Mouse (Mus musculus) kidney, postnatal 0 days (tissue): ENCODE data around the gene Sp2. TPM values are rescaled to one million over a fixed set of nuclear protein-coding genes. Genes with fewer than 3 reads are reported as not detected.
A peak's percentile ranks its signal among the peaks of the same experiment; 100 is the strongest.

ENCODE experiments used
- ATAC-seq: fragments of 200-750 bp; cut with Nextera tagmentation; replicated peaks from 2 replicates; pipeline ENCODE4 v1.8.0; 2017; ENCODE audit warnings: low read depth, moderate number of reproducible peaks, moderate TSS enrichment, moderate library complexity; ENCODE audit not compliant: low FRiP score
- DNase-seq: peaks from one replicate; pipeline ENCODE4 v3.0.0-alpha.2; 2016; ENCODE audit warnings: low spot score
- H3K27ac ChIP-seq: fragments of 300-500 bp; sonication (generic); 2 replicates; pipeline ENCODE4 v1.5.1; 2014; ENCODE audit warnings: mild to moderate bottlenecking
- H3K27me3 ChIP-seq: fragments of 300-500 bp; sonication (generic); 2 replicates; pipeline ENCODE4 v1.6.1; 2014; ENCODE audit warnings: low read length, mixed read lengths; ENCODE audit not compliant: insufficient read depth
- H3K36me3 ChIP-seq: fragments of 300-500 bp; sonication (generic); 2 replicates; pipeline ENCODE4 v1.6.1; 2014; ENCODE audit warnings: low read length, mixed read lengths; ENCODE audit not compliant: insufficient read depth
- H3K4me1 ChIP-seq: fragments of 300-500 bp; sonication (generic); replicated peaks from 2 replicates; pipeline ENCODE4 v1.6.1; 2014; ENCODE audit warnings: antibody characterized with exemption, low read length, mixed read lengths; ENCODE audit not compliant: insufficient read depth
- H3K4me2 ChIP-seq: fragments of 300-500 bp; sonication (generic); 2 replicates; pipeline ENCODE4 v1.6.1; 2014; ENCODE audit warnings: mild to moderate bottlenecking, low read length, moderate library complexity, mixed read lengths
- H3K4me3 ChIP-seq: fragments of 300-500 bp; sonication (generic); replicated peaks from 2 replicates; pipeline ENCODE4 v1.5.1; 2014; ENCODE audit warnings: low read depth, low read length
- H3K9ac ChIP-seq: fragments of 300-500 bp; sonication (generic); 2 replicates; pipeline ENCODE4 v1.6.1; 2014; ENCODE audit warnings: low read depth, low read length
- H3K9me3 ChIP-seq: fragments of 300-500 bp; sonication (generic); replicated peaks from 2 replicates; pipeline ENCODE4 v1.6.1; 2016; ENCODE audit warnings: low read length, inconsistent platforms, mixed read lengths
- CTCF ChIP-seq: IDR thresholded peaks from 2 replicates; pipeline ENCODE4 v1.5.1; 2016; ENCODE audit warnings: antibody characterized with exemption, low read depth, mild to moderate bottlenecking, moderate library complexity
- WGBS: fragments of 180-500 bp; shearing (Covaris S2); extraction: QIAGEN DNeasy Blood & Tissue Kit; methylation state at CpG from one replicate; pipeline ENCODE4 v1.1.7; 2014; 5-methylcytosine and 5-hydroxymethylcytosine counted together
- polyA plus RNA-seq: library from polyadenylated mRNA; unstranded; fragments of >200 nt; fragmentation: Nextera tagmentation; extraction: Ambion mirVana; gene quantifications from 2 replicates; pipeline ENCODE4 v1.2.1, GENCODE M21; 2015

Sp2 gene
- polyA plus RNA-seq, 1 experiment from 2014 or later = 16.3 TPM

DNA sequence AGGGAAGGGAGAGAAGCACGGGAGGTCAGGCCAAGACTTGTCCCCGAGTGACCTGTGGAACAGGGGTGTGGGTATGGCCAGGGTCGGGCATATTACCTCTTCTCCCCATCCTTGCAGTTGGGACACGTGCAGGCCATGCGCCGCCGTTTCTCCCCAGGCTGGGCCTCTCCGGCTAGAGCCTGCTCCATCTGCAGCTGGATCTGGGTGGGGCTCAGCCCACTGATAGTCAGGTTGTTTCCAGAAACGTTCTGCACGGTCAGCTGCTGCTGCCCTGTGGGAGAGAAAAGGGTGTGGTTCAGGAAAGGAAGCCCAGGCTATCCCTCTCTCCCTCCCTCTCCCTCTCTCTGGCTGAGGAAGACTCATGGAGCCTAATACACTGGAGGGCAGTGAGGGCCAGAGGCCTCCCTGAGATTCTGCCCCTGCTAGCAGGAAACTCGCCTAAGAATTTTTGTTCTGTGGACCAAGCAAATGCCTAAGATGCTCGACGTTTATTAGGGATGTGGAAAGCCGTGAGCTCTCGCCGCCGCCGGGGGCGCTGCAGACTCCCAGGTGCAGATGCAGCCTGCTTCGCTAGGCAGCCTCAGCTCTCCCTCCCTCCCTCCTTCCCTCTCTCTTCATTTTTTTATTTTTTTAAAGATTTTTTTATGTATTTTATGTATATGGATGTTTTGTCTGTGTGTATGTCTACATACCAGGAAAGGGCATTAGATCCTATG, 26.6 kb downstream of the Sp2 start:
- DNase-seq (no peak), ATAC-seq (no peak)

GRCm38 (mm10) chr11:96955094-96955493, 27.7 kb downstream of the Sp2 start:
- H3K4me2 ChIP-seq = no peak overlapping the region
- no peak for TF ChIP-seq CTCF
- H3K9ac ChIP-seq = no peak overlapping the region
- 92% methylated on average over 4 of the region's 4 CpGs for WGBS
- H3K9me3 ChIP-seq = no peaks in the 10 kb centered on the region
- DNase-seq (no peak), ATAC-seq (no peak)
- peaks cover 39% of the 10 kb centered on the region; the same call in 1 of the 2 replicates for H3K36me3 ChIP-seq
- no peak overlapping the region for H3K27ac ChIP-seq
- no peak overlapping the region for H3K4me3 ChIP-seq
- no peaks in the 10 kb centered on the region for H3K4me1 ChIP-seq
- H3K27me3 ChIP-seq = no peaks in the 10 kb centered on the region

More for the DNA sequence above, 26.6 kb downstream of the Sp2 start:
- peak; percentile 59 for TF ChIP-seq CTCF
- no peaks in the 10 kb centered on the region for H3K27me3 ChIP-seq
- 62% methylated on average over 20 of the region's 20 CpGs for WGBS
- no peaks in the 10 kb centered on the region for H3K9me3 ChIP-seq
- H3K36me3 ChIP-seq = peaks cover 49% of the 10 kb centered on the region; the same call in 1 of the 2 replicates
- no peak overlapping the region for H3K9ac ChIP-seq
- no peaks in the 10 kb centered on the region for H3K4me1 ChIP-seq
- H3K4me2 ChIP-seq = no peak overlapping the region
- no peak overlapping the region for H3K27ac ChIP-seq
- no peak overlapping the region for H3K4me3 ChIP-seq

- peaks cover 35% of the 10 kb centered on the region; the same call in 1 of the 2 replicates for H3K36me3 ChIP-seq
Measured at GRCm38 (mm10) chr11:96952896-96953295, 29.9 kb downstream of the Sp2 start.

DNA sequence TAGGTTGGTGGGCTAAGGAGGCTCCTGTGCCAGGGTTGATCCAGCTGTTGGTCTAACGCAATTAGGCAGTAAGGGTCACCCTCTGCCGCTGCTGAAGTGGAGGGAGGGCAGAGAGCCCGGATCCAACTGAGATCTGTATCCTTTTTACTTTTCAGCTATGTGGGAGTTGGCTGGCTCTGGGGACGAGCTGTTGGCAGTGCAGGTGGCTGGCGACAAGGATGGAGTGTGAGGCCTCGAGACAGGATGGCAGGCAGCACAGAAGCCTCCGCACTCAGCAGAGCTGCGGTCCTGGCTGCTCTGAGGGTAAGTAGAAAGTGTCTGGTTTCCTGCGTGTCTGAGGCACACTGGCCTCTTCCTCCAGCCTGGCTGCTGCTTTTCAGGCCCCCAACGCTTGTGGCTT, 30.3 kb downstream of the Sp2 start:
- Histone ChIP-seq H3K36me3 (peaks cover 34% of the 10 kb centered on the region; the same call in 1 of the 2 replicates), H3K4me3 (no peak overlapping the region), H3K27me3 (no peaks in the 10 kb centered on the region), H3K9ac (no peak overlapping the region), H3K4me1 (no peaks in the 10 kb centered on the region), H3K9me3 (no peaks in the 10 kb centered on the region), H3K4me2 (no peak overlapping the region), H3K27ac (no peak overlapping the region)
- WGBS = 55% methylated on average over 10 of the region's 10 CpGs
- TF ChIP-seq CTCF = no peak
- ATAC-seq (no peak), DNase-seq (no peak)

More at GRCm38 (mm10) chr11:96952896-96953295, 29.9 kb downstream of the Sp2 start:
- ATAC-seq (no peak), DNase-seq (no peak)
- no peak for TF ChIP-seq CTCF
- H3K9ac ChIP-seq = no peak overlapping the region
- no peak overlapping the region for H3K27ac ChIP-seq
- H3K4me2 ChIP-seq = no peak overlapping the region
- H3K9me3 ChIP-seq = no peaks in the 10 kb centered on the region
- 61% methylated on average over 6 of the region's 6 CpGs for whole genome bisulfite sequencing
- no peaks in the 10 kb centered on the region for H3K27me3 ChIP-seq
- H3K4me3 ChIP-seq = no peak overlapping the region
- no peaks in the 10 kb centered on the region for H3K4me1 ChIP-seq

DNA sequence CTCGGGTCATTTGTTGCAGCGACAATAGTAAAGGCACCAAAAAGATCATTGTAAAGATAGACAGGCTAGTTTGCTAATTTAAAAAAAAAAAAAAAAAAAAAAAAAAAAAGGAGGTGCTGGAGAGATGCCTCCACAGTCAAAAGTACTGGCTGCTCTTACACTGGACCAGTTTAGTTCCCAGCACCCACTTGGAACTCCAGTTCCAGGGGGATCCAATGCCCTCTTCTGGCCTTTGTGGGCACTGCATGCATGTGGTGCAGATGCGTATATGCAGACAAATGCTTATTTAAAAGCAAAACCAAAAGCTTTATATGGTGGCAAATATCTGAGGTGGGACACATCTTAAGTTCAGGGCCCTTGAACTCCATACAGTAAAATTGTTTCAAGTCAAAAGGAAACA, 32.0 kb downstream of the Sp2 start:
- no peaks in the 10 kb centered on the region for H3K27me3 ChIP-seq
- H3K27ac ChIP-seq = no peak overlapping the region
- H3K9me3 ChIP-seq = no peaks in the 10 kb centered on the region
- no peak for DNase-seq
- no peak overlapping the region for H3K4me3 ChIP-seq
- no peaks in the 10 kb centered on the region for H3K4me1 ChIP-seq
- peaks cover 25% of the 10 kb centered on the region; the same call in 1 of the 2 replicates for H3K36me3 ChIP-seq
- TF ChIP-seq CTCF = peak; percentile 45; the same call in 1 of the 2 replicates
- no peak for ATAC-seq
- 93% methylated on average over 3 of the region's 3 CpGs for WGBS
- H3K4me2 ChIP-seq = no peak overlapping the region
- H3K9ac ChIP-seq = no peak overlapping the region

DNA sequence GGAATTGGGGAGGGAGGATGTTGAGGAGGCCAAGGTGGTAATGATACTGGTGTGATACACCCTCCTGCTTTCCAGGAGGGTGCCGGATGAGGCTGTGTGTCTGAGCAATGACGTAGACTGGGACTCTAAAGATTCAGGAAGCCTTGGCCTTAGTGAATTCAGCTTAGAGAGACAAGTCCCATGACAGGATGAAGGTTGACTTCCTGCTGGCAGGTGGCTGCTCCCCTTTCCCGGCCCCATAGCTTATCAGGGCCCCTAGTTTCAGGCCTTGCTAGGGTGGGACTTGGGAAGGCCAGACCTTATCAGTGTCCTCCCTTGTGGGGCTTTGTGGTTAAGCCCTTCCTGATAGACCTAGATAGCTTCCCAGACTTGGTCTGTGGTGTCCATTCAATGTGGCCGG, 34.9 kb downstream of the Sp2 start:
- Histone ChIP-seq H3K27ac (no peak overlapping the region), H3K27me3 (no peaks in the 10 kb centered on the region), H3K9ac (no peak overlapping the region), H3K4me1 (peaks cover 7% of the 10 kb centered on the region; the same call in 1 of the 2 replicates), H3K4me3 (no peak overlapping the region), H3K9me3 (no peaks in the 10 kb centered on the region), H3K36me3 (peaks cover 6% of the 10 kb centered on the region; the same call in 1 of the 2 replicates), H3K4me2 (no peak overlapping the region)
- 89% methylated on average over 4 of the region's 4 CpGs for WGBS
- ATAC-seq (no peak), DNase-seq (no peak)
- no peak for TF ChIP-seq CTCF
